Mouse (Mus musculus) erythroblast, adult 5-6 weeks (primary cell): Measurements from ENCODE around the gene Mcm9. TPM values are rescaled to one million over a fixed set of nuclear protein-coding genes. Genes with fewer than 3 reads are reported as not detected.
"Not testable (repeated sequence)": the region's sequence is repeated elsewhere in the genome, so short reads cannot be mapped to it uniquely, and the experiment has no call there.

ENCODE experiments used
- ATAC-seq: replicated peaks from 2 replicates; pipeline ENCODE4 v1.8.0; 2016; ENCODE audit warnings: moderate number of reproducible peaks, mild to moderate bottlenecking, moderate TSS enrichment, inconsistent platforms; ENCODE audit not compliant: poor library complexity, low FRiP score, severe bottlenecking
- total RNA-seq, 2 experiments: library from RNA; stranded (forward) in 1 of 2; stranded (reverse) in 1 of 2; fragments of 150-400 nt in 1 of 2; fragments of 200-764, 138-1000 nt in 1 of 2; gene quantifications; 2 replicates each; pipeline versions ENCODE4 v1.2.3 to v1.2.4; 2015 to 2017; ENCODE audit warnings: low replicate concordance in 2 of 2

Gene Mcm9
- total RNA-seq, 2 experiments from 2014 or later = 14.9 to 15.4 TPM

GRCm38 (mm10) chr10:53505069-53505468 lies 125.2 kb downstream of the Mcm9 start:
- no peak for ATAC-seq

GRCm38 (mm10) chr10:53502875-53503816 lies 127.1 kb downstream of the Mcm9 start:
- no peak for ATAC-seq

GRCm38 (mm10) chr10:53502471-53502870 lies 127.8 kb downstream of the Mcm9 start:
- no peak for ATAC-seq

GRCm38 (mm10) chr10:53499518-53499917 lies 130.7 kb downstream of the Mcm9 start:
- ATAC-seq = no peak

- ATAC-seq = not testable (repeated sequence)
These were observed 134.9 kb downstream of the Mcm9 start for GRCm38 (mm10) chr10:53495349-53495748.

GRCm38 (mm10) chr10:53493954-53494353 lies 136.3 kb downstream of the Mcm9 start:
- ATAC-seq = no peak

Other genes with a start within 250 kb of the Mcm9 start
- 31.1 and 50.2 TPM in 2 replicates for gene Asf1a, start 33.7 kb downstream of the Mcm9 start, total RNA-seq (2015; ENCODE audit: low replicate concordance)
- 21.5 and 33.2 TPM in 2 replicates for gene Asf1a, start 33.7 kb downstream of the Mcm9 start, total RNA-seq (2017; ENCODE audit: low replicate concordance)
- gene Fam184a, start 120.7 kb upstream of the Mcm9 start, total RNA-seq (2015; ENCODE audit: low replicate concordance) = 1.9 TPM in 1 of 2 replicates, not detected in the other
- 0.77 TPM in 1 of 2 replicates, not detected in the other for gene Fam184a, start 120.7 kb upstream of the Mcm9 start, total RNA-seq (2017; ENCODE audit: low replicate concordance)